Mouse (Mus musculus) cerebellum, postnatal 14 days (tissue): ENCODE results near the gene 2900011O08Rik.
"Not testable (repeated sequence)": the region's sequence is repeated elsewhere in the genome, so short reads cannot be mapped to it uniquely, and the experiment has no call there.

ENCODE experiments used
- DNase-seq, 2 experiments: peaks; one replicate each; pipeline ENCODE4 v3.0.0; 2021; ENCODE audit warnings: mixed read lengths in 2 of 2

Gene 2900011O08Rik

DNA sequence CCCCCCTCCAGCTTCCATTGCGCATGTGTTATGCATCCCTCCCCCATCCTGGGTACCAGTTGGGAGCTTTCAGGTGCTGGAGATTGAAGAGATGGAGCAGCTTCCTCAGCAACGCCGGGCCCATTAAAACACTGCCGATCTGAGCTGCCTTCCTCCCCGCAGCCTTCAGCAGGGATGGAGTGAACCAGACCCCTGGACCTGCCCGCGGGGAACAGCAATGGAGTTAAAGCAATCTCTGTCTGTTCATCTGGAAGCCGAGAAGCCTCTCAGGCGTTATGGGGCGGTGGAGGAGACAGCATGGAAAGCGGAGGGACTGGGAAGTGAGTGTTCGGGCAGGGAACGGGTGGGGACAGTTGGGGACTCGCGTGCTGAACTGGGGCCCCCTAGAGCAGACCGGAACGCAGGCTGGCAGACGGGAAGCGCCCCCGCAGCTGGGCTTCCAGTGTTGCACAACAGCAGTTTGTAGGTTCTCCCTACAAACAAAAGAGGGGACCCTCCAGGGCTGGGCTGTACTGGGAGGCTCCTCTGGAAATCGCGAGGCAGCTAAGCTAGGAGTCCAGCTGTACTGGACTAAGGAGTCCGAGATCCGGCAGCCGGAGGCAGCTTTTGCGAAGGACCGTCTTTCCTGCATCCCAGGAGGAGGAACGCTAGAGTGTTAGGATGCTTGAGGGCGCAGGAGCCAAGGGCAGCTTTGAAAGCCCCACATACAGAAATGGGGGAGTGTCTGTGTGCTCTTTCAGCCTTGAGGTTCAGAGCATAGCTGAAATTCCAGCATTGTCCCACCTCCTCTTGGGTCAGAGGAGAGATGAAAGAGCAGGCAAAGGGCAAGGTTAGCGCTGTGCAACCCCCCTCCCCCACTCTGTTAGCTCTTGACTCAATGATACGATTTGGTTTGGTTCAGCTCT lies at the start of gene 2900011O08Rik, which contains the start of gene Ifitm7:
Gene 2900011O08Rik (plus strand): TSS at position 31 of the 905 bp plus-strand sequence.
Gene Ifitm7 (minus strand): TSS at position 315 of the 905 bp plus-strand sequence.
- DNase-seq, result peak; percentile 67 to 74

DNA sequence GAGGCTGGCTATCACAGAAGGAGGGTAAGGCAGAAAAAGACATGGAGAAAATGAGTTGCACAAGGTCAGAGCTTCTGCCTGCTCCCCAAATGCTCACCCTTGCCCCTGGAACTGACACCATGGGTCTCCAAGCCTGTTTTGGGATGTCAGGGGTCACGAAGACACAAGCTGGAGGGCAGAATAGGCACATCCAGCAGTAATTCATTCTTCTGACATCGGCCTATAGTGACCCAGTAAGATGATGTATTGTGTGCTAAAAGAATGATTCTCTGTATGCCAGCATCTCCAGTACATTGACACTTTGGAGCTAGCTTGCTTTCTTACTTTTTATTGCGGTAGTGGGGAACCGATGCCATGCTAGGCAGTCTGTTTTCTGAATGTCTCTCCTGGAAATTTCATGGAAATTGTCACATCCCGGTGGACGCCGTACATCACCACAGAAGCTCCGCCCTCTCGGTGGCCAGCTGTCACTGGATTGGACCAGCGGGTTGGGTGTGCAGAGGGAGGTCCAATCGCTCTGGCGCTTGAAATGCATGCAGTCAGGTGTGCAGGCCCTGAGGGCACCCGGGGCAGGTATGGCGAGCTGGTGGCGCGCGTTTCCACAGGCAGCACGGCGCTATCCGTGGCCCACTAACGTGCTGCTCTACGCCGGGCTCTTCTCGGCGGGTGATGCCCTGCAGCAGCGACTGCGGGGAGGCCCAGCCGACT lies 46.1 kb upstream of the 2900011O08Rik start:
- DNase-seq, result peak; percentile 91 to 92

- DNase-seq, result no peak
These were observed 45.5 kb upstream of the 2900011O08Rik start for GRCm38 (mm10) chr16:13940847-13941395.

DNA sequence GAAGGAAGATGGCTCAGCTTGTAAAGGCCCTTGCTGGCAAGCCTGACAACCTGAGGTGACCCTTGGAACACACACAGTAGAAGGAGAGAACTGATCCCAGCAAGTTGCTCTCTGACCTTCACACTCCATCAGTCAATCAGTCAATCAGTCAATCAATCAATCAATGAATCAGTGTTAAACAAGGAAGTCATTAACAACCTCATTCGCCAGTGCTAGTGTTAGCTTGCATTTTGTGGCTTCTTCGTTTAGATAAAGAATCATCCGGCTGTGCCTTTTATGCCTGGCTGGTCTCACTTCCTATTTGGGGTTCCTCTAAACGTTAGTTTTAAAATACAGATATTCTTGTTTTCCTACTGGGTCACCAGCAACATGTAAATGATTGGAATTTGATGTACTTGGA lies 42.2 kb upstream of the 2900011O08Rik start:
- no peak for DNase-seq

GRCm38 (mm10) chr16:13944752-13945151 lies 41.7 kb upstream of the 2900011O08Rik start:
- no peak for DNase-seq

DNA sequence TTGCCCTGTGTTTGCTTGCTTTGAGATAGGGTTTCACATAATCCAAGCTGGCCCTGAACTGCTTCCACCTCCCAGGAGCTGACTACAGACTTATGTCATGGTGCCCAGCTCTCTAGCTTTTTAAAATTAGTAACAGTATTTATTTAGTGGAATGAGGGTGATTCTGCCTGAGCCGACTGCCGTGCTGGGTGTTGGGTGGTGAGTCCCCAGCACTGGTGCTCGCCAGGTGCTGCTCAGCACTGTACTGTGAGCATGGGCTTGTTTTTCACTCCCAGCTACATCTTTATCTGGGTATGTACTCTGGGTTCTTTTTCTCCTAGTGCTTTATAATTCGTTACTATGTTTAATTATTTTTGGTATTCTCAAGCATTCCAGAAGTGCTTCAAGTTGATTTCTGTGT lies 41.3 kb upstream of the 2900011O08Rik start:
- no peak for DNase-seq

DNA sequence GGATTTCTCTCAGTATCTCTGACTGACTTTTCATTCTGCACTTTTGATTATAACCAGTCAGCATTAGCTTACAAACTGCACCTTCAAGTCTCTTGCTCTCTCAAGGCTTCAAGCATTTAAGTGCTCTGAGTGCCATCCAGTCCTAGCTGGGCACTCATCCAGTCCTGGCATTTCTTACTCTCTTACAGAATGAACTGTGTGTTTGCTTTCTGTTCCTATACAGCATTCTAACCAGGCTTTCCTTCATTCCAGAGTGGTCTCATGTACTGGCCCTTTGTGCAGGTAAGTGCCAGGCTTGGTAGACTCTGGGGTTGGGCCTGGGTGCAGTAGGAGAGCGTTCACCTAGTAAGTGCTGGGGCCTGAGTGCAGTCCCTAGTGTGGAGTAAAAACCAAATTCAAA lies 40.1 kb upstream of the 2900011O08Rik start:
- DNase-seq, result no peak

- no peak for DNase-seq
These were observed 35.2 kb upstream of the 2900011O08Rik start for GRCm38 (mm10) chr16:13951245-13951644.

GRCm38 (mm10) chr16:13962053-13962452 lies 24.4 kb upstream of the 2900011O08Rik start:
- DNase-seq, result no peak

DNA sequence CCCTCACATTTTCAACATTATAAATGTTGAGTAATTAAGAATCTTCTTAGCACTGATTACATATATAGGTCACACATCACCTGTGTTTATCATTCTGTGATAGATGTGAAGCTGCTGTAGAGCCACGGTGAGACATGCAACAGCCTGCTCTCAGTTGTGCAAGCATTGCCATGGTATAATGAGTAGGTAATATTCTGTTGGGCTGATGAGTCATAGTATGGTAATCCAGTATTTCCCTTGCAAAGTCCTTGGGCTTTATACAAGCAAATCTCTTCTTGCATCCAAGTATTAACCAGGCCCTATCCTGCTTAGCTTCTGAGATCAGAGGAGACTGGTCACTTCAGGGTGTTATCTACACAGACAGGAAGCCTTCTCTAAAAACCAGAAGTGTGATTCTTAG lies 17.3 kb upstream of the 2900011O08Rik start:
- DNase-seq, result no peak

GRCm38 (mm10) chr16:13972051-13972450 lies 14.4 kb upstream of the 2900011O08Rik start:
- no peak for DNase-seq

DNA sequence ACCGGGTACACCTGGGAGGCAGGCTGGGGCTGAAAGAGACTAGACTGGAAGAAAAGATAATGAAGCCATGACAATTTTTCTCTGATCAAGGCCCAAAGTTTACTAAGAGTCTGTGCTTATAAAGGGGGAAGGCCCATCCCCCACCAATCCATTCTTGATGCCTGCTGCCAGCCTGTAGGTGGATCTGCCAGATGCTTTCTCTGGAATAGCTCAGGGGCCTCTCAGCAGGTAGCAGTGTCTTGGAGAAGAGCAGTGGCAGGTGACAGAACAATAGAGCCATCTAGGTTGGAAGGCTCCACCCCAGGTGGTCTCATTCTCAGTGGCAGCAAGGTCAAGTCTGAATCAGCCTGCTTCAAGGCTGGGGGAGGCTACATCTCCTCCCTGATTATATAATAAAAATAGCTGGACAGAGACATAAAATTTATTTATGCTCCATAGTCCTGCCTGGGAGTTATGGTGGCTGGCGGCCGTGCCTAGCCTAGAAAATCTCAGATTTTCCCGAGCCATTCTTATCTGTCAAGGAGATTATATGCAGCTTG lies 10.0 kb upstream of the 2900011O08Rik start:
- DNase-seq, result not testable (repeated sequence)

- not testable (repeated sequence) for DNase-seq
These were observed 9.4 kb upstream of the 2900011O08Rik start for GRCm38 (mm10) chr16:13977026-13977425.

GRCm38 (mm10) chr16:13981726-13982125 lies 4.7 kb upstream of the 2900011O08Rik start:
- DNase-seq, result not testable (repeated sequence)

DNA sequence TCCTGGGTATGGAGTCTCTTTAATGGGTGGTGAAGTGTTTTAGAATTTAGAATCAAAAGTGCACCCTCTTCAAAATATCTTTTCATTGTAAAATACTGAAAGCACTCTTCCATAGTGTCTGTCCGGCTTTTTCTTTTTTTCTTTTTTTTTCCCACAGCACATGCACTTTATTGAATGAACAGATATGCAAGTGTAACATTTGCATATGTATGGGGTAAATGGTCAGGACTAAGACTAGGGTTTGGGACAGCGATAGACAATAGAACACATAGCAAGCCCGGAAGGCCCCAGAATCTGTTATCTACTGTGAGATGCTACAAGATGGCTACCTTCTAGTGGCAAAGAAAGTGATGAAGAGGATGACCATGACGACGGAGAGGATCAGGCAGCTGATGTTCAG lies 3.2 kb upstream of the 2900011O08Rik start:
- DNase-seq, result no peak

DNA sequence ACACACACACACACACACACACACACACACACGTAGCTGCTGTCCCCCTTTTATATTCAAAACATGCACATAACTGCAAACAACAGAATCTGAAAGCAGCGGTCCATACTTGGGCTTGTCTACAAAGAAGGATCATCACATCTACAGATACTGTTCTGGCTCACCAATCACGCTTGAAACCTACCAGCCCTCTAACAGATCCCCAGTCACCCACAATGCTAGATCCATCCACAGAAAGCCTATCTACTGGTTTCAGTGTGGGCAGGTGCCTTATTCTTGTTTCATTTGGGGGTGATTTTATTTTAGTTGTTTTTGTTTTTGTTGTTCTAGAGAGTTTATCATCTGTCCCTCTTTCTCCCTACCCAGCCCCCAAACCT lies 219 bp upstream of the 2900011O08Rik start:
- DNase-seq, result no peak

DNA sequence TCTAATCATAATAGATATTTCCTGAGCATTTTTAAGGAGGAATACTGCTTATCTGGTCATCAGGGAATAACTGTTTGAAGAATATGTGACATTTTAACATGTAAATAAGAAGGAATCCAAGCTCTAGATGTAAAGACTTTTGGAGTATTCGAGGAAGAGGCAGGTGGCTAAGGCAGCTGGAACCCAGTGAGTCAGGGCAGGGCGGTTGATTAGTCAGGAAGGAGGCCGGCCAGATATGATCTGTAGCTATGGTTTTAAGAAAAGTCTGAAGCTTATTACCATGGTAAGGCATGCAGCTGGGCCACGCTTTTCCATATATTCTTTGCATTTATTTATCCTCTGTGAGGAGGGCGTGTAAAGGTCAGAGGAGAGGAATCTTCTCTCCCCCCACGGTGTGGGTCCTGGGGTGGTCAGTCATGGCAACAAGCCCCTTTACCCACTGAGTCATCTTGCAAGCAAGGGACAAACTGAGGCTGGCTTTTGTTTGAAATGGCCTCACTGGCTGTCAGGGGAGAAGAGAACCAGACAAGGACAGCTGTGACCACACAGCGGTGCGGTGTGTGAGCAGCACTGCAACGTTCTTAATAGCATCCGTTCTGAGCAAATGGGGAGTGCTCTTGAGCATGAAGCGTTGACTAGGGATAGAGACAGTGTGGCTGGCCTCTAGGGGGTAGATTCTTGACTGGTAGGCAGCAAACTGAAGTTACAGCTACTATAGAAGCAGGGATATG lies 6.3 kb downstream of the 2900011O08Rik start:
- DNase-seq, result no peak

- DNase-seq, result no peak
These were observed 7.7 kb downstream of the 2900011O08Rik start for GRCm38 (mm10) chr16:13994076-13994475.

- DNase-seq, result no peak
These were observed 8.1 kb downstream of the 2900011O08Rik start for GRCm38 (mm10) chr16:13994502-13994901.

DNA sequence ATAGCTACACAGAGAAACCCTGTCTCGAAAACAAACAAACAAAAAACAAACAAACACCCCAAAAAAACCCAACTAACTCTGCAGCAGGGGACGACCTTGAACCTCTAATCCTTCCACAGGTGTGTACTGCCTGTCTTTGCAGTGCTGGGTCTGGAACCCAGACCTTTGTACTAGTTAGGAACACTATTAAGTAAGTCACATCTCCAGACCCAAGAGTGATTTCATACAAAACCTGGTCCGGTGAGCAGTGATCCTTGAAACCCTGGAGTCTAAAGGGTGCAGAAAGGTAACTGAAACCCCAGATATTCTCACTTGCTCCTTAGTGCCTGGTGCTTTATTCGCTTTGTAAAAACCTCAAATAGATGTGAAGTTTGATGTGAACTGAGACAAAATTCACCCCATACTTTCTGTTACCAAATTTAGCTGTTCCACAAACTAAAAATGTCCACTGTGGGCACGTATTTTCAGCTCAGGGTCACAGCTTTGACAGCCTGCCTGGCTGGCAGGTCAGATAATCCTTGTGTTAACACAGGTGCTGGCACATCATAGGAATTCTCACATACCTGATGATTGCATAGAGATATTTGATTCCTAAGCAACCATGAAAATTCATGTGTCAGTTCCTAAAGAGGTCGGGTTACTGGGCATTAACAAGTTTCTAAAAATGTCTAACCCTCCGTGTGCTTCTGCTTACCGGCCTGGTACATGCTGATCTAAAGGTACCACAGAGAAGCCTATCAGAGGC lies 17.2 kb downstream of the 2900011O08Rik start:
- no peak for DNase-seq

DNA sequence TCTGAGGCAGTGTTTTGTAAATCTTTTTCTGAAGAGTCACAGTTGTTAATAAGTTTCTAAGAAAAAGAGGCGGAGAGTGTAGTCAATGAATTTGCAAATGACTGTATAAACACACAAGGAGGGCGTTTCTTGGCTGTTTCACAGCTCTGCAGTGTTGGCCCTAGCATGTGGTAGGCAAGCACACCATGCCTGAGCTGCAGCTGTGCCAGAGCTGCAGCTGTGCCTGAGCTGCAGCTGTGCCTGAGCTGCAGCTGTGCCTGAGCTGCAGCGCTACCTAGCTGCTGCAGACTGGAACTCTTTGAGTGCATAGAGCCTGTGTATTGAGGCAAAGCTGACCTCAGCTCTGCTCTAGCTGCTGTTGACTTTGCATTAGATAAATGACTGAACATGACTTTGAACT lies 17.8 kb downstream of the 2900011O08Rik start:
- DNase-seq, result no peak

DNA sequence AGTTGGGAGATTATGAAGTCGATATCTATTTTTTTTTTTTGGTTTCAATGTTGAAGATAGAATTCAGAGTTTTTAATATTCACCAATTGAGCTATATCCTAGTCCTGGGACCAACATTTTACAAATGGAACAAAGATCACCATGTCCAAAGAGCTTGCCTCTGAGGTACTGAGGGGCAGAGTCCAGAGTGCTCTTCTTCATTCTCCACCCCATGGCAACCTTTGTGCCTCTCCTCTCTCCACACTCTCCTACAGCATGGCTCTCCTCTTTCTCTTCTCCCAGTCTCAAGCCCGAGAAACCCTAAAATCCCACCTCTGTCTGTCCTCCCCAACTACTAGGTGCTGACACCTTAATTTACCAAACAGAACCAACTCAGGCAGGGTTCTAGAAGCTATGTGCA lies 18.3 kb downstream of the 2900011O08Rik start:
- no peak for DNase-seq
